Mouse (Mus musculus): ENCODE measurements around the gene Selenoo.

GRCm38 (mm10) chr15:89062518-89062910 lies 26.4 kb upstream of the Selenoo start:
- TF ChIP-seq CTCF (IDR thresholded peaks at IDR 0.05; ENCODE audit: extremely low read depth, insufficient read depth, insufficient read length, insufficient replicate concordance) (no peak), POLR2A (IDR thresholded peaks at IDR 0.05; ENCODE audit: low read depth, low read length) (no peak)

Measured in spleen, adult 2 months (tissue).